Mouse (Mus musculus) hindbrain, embryonic 14.5 days (tissue): Measurements from ENCODE around the gene Ctnnbip1. TPM values are rescaled to one million over a fixed set of nuclear protein-coding genes. Genes with fewer than 3 reads are reported as not detected.
"Not testable (repeated sequence)": the region's sequence is repeated elsewhere in the genome, so short reads cannot be mapped to it uniquely, and the experiment has no call there.

ENCODE experiments used
- ATAC-seq: fragments of 200-750 bp; cut with Nextera tagmentation; 2 replicates; pipeline ENCODE4 v1.8.0; 2017; ENCODE audit warnings: moderate number of reproducible peaks, mild to moderate bottlenecking, moderate TSS enrichment, moderate library complexity; ENCODE audit not compliant: low FRiP score
- DNase-seq: peaks from one replicate; pipeline ENCODE4 v3.0.0-alpha.2; 2015; ENCODE audit warnings: low spot score
- H3K27ac ChIP-seq: fragments of 300-500 bp; sonication (generic); 2 replicates; pipeline ENCODE4 v1.5.1; 2014; ENCODE audit warnings: mild to moderate bottlenecking, moderate library complexity
- H3K27me3 ChIP-seq: fragments of 300-500 bp; sonication (generic); 2 replicates; pipeline ENCODE4 v1.6.1; 2014; ENCODE audit warnings: mild to moderate bottlenecking, low read length, mixed read lengths; ENCODE audit not compliant: control insufficient read depth, insufficient read depth
- H3K36me3 ChIP-seq: fragments of 300-500 bp; sonication (generic); replicated peaks from 2 replicates; pipeline ENCODE4 v1.6.1; 2014; ENCODE audit not compliant: control insufficient read depth, insufficient read depth
- H3K4me1 ChIP-seq: fragments of 300-500 bp; sonication (generic); replicated peaks from 2 replicates; pipeline ENCODE4 v1.6.1; 2014; ENCODE audit warnings: antibody characterized with exemption, low read length, mixed read lengths; ENCODE audit not compliant: control insufficient read depth, insufficient read depth
- H3K4me2 ChIP-seq: fragments of 300-500 bp; sonication (generic); replicated peaks from 2 replicates; pipeline ENCODE4 v1.6.1; 2014; ENCODE audit warnings: mild to moderate bottlenecking, moderate library complexity
- H3K4me3 ChIP-seq: fragments of 300-500 bp; sonication (generic); replicated peaks from 2 replicates; pipeline ENCODE4 v1.5.1; 2014; ENCODE audit warnings: mild to moderate bottlenecking, low read length
- H3K9ac ChIP-seq: fragments of 300-500 bp; sonication (generic); 2 replicates; pipeline ENCODE4 v1.6.1; 2014
- H3K9me3 ChIP-seq: fragments of 300-500 bp; sonication (generic); 2 replicates; pipeline ENCODE4 v1.6.1; 2016; ENCODE audit warnings: low read length; ENCODE audit not compliant: control insufficient read depth
- WGBS: fragments of 180-500 bp; shearing (Covaris S2); extraction: QIAGEN DNeasy Blood & Tissue Kit; methylation state at CpG from one replicate; pipeline ENCODE4 v1.1.7; 2014; 5-methylcytosine and 5-hydroxymethylcytosine counted together
- microRNA-seq: library from miRNA; unstranded; fragments of <30 nt; microRNA quantifications from one replicate; pipeline ENCODE4, GENCODE M21; 2016
- polyA plus RNA-seq: library from polyadenylated mRNA; unstranded; fragments of >200 nt; fragmentation: Nextera tagmentation; extraction: Ambion mirVana; gene quantifications from 2 replicates; pipeline ENCODE4 v1.2.1, GENCODE M21; 2014

Ctnnbip1 gene
- polyA plus RNA-seq, 1 experiment from 2014 or later = 99.0 TPM

DNA sequence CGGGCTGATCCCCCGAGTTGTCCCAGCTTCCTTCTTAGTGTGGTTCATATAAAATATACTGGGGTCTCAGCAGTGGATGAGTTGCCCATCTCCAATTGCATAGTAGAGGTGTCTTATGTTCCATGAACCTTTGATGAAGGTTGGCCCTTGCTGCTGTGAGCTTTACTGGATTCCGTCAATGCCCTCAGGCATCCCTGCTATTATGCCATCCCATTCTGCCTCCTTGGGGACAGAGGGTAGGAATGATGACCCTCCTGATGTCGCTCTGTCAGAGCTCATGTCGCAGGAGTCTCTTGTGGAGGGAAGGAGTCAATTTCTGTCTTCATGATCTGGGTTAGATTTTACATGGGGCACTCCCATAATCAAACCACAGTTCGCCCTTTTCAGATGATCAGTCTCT lies 95.5 kb downstream of the Ctnnbip1 start:
- not testable (repeated sequence) for H3K4me3 ChIP-seq, H3K9me3 ChIP-seq, DNase-seq, H3K4me2 ChIP-seq, H3K27me3 ChIP-seq, H3K27ac ChIP-seq, H3K9ac ChIP-seq, H3K4me1 ChIP-seq, ATAC-seq
- peaks cover 33% of the 10 kb centered on the region for H3K36me3 ChIP-seq
- 74% methylated on average over 6 of the region's 6 CpGs for WGBS

DNA sequence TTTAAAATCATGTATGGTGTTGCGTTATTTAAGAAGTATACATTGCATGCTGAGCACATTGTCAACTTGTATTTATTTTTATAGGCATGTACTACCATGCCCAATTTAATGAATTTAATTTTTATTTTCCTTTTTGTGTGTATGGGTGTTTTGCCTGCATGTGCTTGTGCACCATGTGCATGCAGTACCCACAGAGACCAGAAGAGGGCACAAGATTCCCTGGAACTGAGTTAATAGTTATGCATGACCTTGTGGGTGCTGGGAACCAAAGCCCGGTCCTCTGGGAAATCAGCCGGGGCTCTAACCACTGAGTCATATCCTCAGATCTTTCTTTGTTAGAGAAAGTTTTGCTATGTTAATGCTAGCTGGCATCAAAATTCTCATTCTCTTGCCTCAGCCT lies 96.8 kb downstream of the Ctnnbip1 start:
- Histone ChIP-seq H3K4me1 (no peaks in the 10 kb centered on the region; the same call in 1 of the 2 replicates), H3K27ac (no peak overlapping the region), H3K4me2 (no peak overlapping the region), H3K9ac (no peak overlapping the region), H3K4me3 (no peak overlapping the region), H3K36me3 (peaks cover 33% of the 10 kb centered on the region), H3K27me3 (no peaks in the 10 kb centered on the region), H3K9me3 (peaks cover 4% of the 10 kb centered on the region)
- ATAC-seq (no peak), DNase-seq (no peak)
- 96% methylated on average over 3 of the region's 3 CpGs for WGBS

Small RNA genes within 50 kb of the gene (microRNA-seq; reads per million reads assigned to microRNA genes)
- gene Mir5616 = 0.97 reads per million

Other genes starting within 250 kb of the Ctnnbip1 start
- 188 and 194 TPM in 2 replicates for gene Kif1b, start 210.5 kb upstream of the Ctnnbip1 start, polyA plus RNA-seq
- 53.8 and 55.3 TPM in 2 replicates for gene Ube4b, start 91.5 kb upstream of the Ctnnbip1 start, polyA plus RNA-seq
- gene Rbp7, start 63.3 kb upstream of the Ctnnbip1 start, polyA plus RNA-seq = not detected in 2 replicates
- gene Tmem274, start 40.9 kb upstream of the Ctnnbip1 start, polyA plus RNA-seq = 0.37 TPM in 1 of 2 replicates, not detected in the other
- 7.5 and 8.2 TPM in 2 replicates for gene Nmnat1, start 33.0 kb upstream of the Ctnnbip1 start, polyA plus RNA-seq
- 49.9 and 52.5 TPM in 2 replicates for gene Lzic, start 33.0 kb upstream of the Ctnnbip1 start, polyA plus RNA-seq
- 147 and 154 TPM in 2 replicates for gene Clstn1, start 68.2 kb downstream of the Ctnnbip1 start, polyA plus RNA-seq
- 15.3 and 16.5 TPM in 2 replicates for gene Pik3cd, start 184.3 kb downstream of the Ctnnbip1 start, polyA plus RNA-seq
- 29.9 and 31.9 TPM in 2 replicates for gene Tmem201, start 219.8 kb downstream of the Ctnnbip1 start, polyA plus RNA-seq